Mouse (Mus musculus): Measurements from ENCODE around the gene Baz2b. TPM values are rescaled to one million over a fixed set of nuclear protein-coding genes. Genes with fewer than 3 reads are reported as not detected.

Baz2b gene
- total and polyA plus RNA-seq, 3 experiments, result 5.7 to 11.4 TPM; not detected in 1

DNA sequence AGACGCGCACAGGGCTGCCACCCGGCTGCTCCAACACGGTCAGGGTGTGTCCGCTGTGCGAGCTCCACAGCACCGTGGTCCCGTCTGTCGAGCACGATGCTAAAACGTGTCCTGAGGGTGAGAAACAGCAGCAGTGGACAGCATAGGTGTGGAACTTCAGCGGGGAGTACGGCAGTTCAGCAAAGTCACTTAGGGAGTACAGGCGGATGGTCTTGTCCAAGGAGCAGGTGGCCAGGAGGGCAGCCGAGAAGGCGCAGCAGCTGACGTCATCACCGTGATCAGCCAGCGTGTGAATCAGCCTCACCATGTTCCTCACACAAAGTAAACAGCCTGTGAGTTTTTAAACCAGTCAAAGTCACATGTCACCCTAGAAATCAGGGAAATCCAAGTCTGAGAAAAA lies 331.4 kb downstream of the Baz2b start:
- no peaks in the 10 kb centered on the region for H3K27me3 ChIP-seq (ENCODE audit: control insufficient read depth in 1 of 2, insufficient read depth in 2 of 2, low read length in 2 of 2)
- no peak overlapping the region for H3K27ac ChIP-seq (ENCODE audit: control insufficient read depth, low read depth, low read length)
- no peaks in the 10 kb centered on the region for H3K36me3 ChIP-seq (ENCODE audit: control insufficient read depth in 1 of 2, insufficient read depth in 2 of 2, low read length in 2 of 2)
- H3K9me3 ChIP-seq (replicated peaks; ENCODE audit: insufficient read depth, low read length), result no peaks in the 10 kb centered on the region
- peaks cover 2 to 6% of the 10 kb centered on the region in 2 experiments; a peak in 1 of 4 replicates for H3K4me1 ChIP-seq (ENCODE audit: control insufficient read depth in 1 of 2, insufficient read depth in 2 of 2, low read length in 2 of 2)
- H3K4me3 ChIP-seq (ENCODE audit: control insufficient read depth in 1 of 2, insufficient read depth in 1 of 2, low read depth in 2 of 2, low read length in 2 of 2), result no peak overlapping the region
- DNase-seq (ENCODE audit: low read depth, low spot score), result no peak
- no peak for TF ChIP-seq GABPA (IDR thresholded peaks at IDR 0.05; ENCODE audit: low read depth, low read length)
- H3K79me2 ChIP-seq (ENCODE audit: control insufficient read depth, insufficient read depth, low read length, poor library complexity), result peaks cover 2% of the 10 kb centered on the region; the same call in 1 of the 2 replicates
- no peak overlapping the region for H3K9ac ChIP-seq (ENCODE audit: control insufficient read depth, low read depth, low read length, poor library complexity, severe bottlenecking)

DNA sequence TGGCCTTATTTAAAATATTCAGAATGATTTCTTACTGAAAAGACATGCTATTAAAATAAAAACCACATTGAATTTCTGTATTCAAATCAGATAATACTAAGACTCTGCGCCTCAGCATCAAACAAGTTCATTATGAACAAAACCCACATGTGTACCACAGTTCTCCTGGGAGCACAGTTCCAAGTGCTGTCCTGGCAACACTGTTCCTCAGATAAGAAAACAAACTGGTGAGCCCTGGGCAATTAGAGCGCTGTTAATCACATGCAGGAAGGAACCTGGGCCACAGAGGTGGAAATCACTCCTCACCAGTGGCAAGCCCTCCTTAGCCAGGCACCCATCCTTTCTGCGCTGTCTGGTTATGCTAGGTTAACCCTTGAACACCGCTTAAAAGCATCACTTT lies 332.3 kb downstream of the Baz2b start:
- peaks cover 2% of the 10 kb centered on the region; the same call in 1 of the 2 replicates for H3K79me2 ChIP-seq (ENCODE audit: control insufficient read depth, insufficient read depth, low read length, poor library complexity)
- no peaks in the 10 kb centered on the region for H3K27me3 ChIP-seq (ENCODE audit: control insufficient read depth in 1 of 2, insufficient read depth in 2 of 2, low read length in 2 of 2)
- 0 out of 4 replicates have a peak, but pooled peaks cover 2 to 4% of the 10 kb centered on the region in 2 experiments for H3K4me1 ChIP-seq (ENCODE audit: control insufficient read depth in 1 of 2, insufficient read depth in 2 of 2, low read length in 2 of 2)
- no peak overlapping the region for H3K27ac ChIP-seq (ENCODE audit: control insufficient read depth, low read depth, low read length)
- no peak overlapping the region for H3K4me3 ChIP-seq (ENCODE audit: control insufficient read depth in 1 of 2, insufficient read depth in 1 of 2, low read depth in 2 of 2, low read length in 2 of 2)
- no peak for DNase-seq (ENCODE audit: low read depth, low spot score)
- no peaks in the 10 kb centered on the region for H3K36me3 ChIP-seq (ENCODE audit: control insufficient read depth in 1 of 2, insufficient read depth in 2 of 2, low read length in 2 of 2)
- TF ChIP-seq EP300 (IDR thresholded peaks at IDR 0.05; ENCODE audit: low read depth in 1 of 2, low read length in 2 of 2), result no peak
- TF ChIP-seq MYC (IDR thresholded peaks at IDR 0.05; ENCODE audit: low read depth, low read length), result no peak
- TF ChIP-seq KAT2A (conservative IDR thresholded peaks at IDR 0.05; ENCODE audit: low read depth, low read length), result no peak
- TF ChIP-seq SIN3A (IDR thresholded peaks at IDR 0.05; ENCODE audit: low read length), result no peak
- no peak for TF ChIP-seq ZMIZ1 (IDR thresholded peaks at IDR 0.05; ENCODE audit: low read depth, low read length)
- TF ChIP-seq POLR2AphosphoS2 (IDR thresholded peaks at IDR 0.05; ENCODE audit: low read length), result no peak
- TF ChIP-seq E2F4 (IDR thresholded peaks at IDR 0.05; ENCODE audit: borderline replicate concordance, low read depth, low read length), result no peak
- TF ChIP-seq UBTF (IDR thresholded peaks at IDR 0.05; ENCODE audit: borderline replicate concordance, insufficient read depth, low read depth, low read length), result no peak
- TF ChIP-seq TAL1 (IDR thresholded peaks at IDR 0.05; ENCODE audit: low read length), result no peak
- TF ChIP-seq MXI1 (IDR thresholded peaks at IDR 0.05; ENCODE audit: low read depth, low read length), result no peak
- TF ChIP-seq MAZ (IDR thresholded peaks at IDR 0.05; ENCODE audit: low read depth, low read length), result no peak
- no peak for TF ChIP-seq USF1 (IDR thresholded peaks at IDR 0.05; ENCODE audit: low read depth, low read length)
- no peak for TF ChIP-seq BHLHE40 (IDR thresholded peaks at IDR 0.05; ENCODE audit: borderline replicate concordance, low read depth, low read length)
- TF ChIP-seq TBP (IDR thresholded peaks at IDR 0.05; ENCODE audit: low read depth, low read length), result no peak
- no peak for TF ChIP-seq ETS1 (IDR thresholded peaks at IDR 0.05; ENCODE audit: low read depth, low read length)
- no peak for TF ChIP-seq SMC3 (IDR thresholded peaks at IDR 0.05; ENCODE audit: low read depth, low read length)
- no peak overlapping the region for H3K9ac ChIP-seq (ENCODE audit: control insufficient read depth, low read depth, low read length, poor library complexity, severe bottlenecking)
- no peaks in the 10 kb centered on the region for H3K9me3 ChIP-seq (replicated peaks; ENCODE audit: insufficient read depth, low read length)
